Mouse (Mus musculus) heart, embryonic 15.5 days (tissue): ENCODE results near the gene Tmem107. TPM values are rescaled to one million over a fixed set of nuclear protein-coding genes. Genes with fewer than 3 reads are reported as not detected.

Experiments used
- ATAC-seq: fragments of 200-750 bp; cut with Nextera tagmentation; replicated peaks from 2 replicates; pipeline ENCODE4 v1.8.0; 2017; ENCODE audit warnings: low read depth, moderate TSS enrichment; ENCODE audit not compliant: insufficient number of reproducible peaks, insufficient read depth, low FRiP score
- H3K27ac ChIP-seq: fragments of 300-500 bp; sonication (generic); 2 replicates; pipeline ENCODE4 v1.5.1; 2015; ENCODE audit warnings: mild to moderate bottlenecking, inconsistent platforms
- H3K27me3 ChIP-seq: fragments of 300-500 bp; sonication (generic); 2 replicates; pipeline ENCODE4 v1.6.1; 2015; ENCODE audit warnings: inconsistent platforms
- H3K36me3 ChIP-seq: fragments of 300-500 bp; sonication (generic); 2 replicates; pipeline ENCODE4 v1.6.1; 2015; ENCODE audit warnings: mild to moderate bottlenecking, inconsistent platforms
- H3K4me1 ChIP-seq: fragments of 300-500 bp; sonication (generic); replicated peaks from 2 replicates; pipeline ENCODE4 v1.6.1; 2015; ENCODE audit warnings: inconsistent platforms
- H3K4me2 ChIP-seq: fragments of 300-500 bp; sonication (generic); 2 replicates; pipeline ENCODE4 v1.6.1; 2015; ENCODE audit warnings: inconsistent platforms, mild to moderate bottlenecking, moderate library complexity
- H3K4me3 ChIP-seq: fragments of 300-500 bp; sonication (generic); 2 replicates; pipeline ENCODE4 v1.5.1; 2015; ENCODE audit warnings: mild to moderate bottlenecking, inconsistent platforms
- H3K9ac ChIP-seq: fragments of 300-500 bp; sonication (generic); 2 replicates; pipeline ENCODE4 v1.6.1; 2015; ENCODE audit warnings: mild to moderate bottlenecking, inconsistent platforms
- H3K9me3 ChIP-seq: fragments of 300-500 bp; sonication (generic); replicated peaks from 2 replicates; pipeline ENCODE4 v1.6.1; 2016; ENCODE audit warnings: inconsistent platforms
- WGBS: fragments of 180-500 bp; shearing (Covaris S2); methylation state at CpG from one replicate; pipeline ENCODE4 v1.1.7; 2015; ENCODE audit warnings: mixed read lengths; 5-methylcytosine and 5-hydroxymethylcytosine counted together
- polyA plus RNA-seq: library from polyadenylated mRNA; unstranded; fragments of >200 nt; fragmentation: Nextera tagmentation; extraction: Ambion mirVana; gene quantifications from 2 replicates; pipeline ENCODE4 v1.2.1, GENCODE M21; 2015

Gene Tmem107
- polyA plus RNA-seq, 1 experiment from 2014 or later: 40.9 TPM

DNA sequence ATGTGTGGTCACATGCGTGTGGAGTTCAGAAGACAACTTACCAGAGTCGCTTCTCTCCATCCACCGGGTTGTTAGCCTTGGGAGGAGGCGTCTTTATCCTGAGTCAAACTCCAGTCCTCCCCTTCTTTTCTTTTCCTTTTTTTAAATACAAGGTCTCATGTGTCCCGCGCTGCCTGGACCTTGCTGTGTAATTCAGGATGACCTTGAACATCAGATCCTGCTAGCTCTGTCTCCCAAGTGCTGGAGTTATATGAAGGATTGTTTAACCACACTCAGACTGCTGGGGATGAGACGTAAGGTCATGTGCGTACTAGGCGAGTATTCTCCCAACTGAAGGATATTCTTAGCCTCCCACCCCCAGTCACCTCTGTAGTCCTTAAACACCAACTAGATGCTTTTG is 6.7 kb downstream of the Tmem107 start:
- Histone ChIP-seq H3K4me3 (no peak overlapping the region), H3K4me2 (no peak overlapping the region), H3K9me3 (no peaks in the 10 kb centered on the region), H3K9ac (no peak overlapping the region), H3K27ac (no peak overlapping the region), H3K4me1 (peaks cover 32% of the 10 kb centered on the region), H3K27me3 (no peaks in the 10 kb centered on the region), H3K36me3 (no peaks in the 10 kb centered on the region)
- no peak for ATAC-seq
- WGBS: 78% methylated on average over 9 of the region's 9 CpGs

DNA sequence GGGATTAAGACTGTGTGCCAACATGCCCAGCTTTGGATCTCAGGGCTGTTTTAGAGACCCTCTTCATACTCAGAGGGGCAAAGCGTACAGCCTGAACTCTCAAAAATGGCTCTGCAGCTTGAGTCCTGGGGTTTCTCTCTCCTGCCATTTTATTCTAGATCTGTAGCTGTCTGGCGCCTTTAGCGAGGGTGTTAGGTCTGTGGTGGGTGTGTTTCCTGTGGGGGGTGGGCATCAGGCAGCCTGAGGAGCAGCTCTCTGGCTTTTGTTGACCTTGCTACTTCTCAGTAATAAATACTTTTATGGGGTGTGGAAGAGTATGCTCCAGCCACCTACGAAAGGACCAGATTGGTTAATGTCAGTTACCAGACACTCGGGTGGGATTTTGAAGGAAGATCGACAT is 7.4 kb downstream of the Tmem107 start:
- no peaks in the 10 kb centered on the region for H3K9me3 ChIP-seq
- no peak overlapping the region for H3K4me3 ChIP-seq
- H3K4me1 ChIP-seq: peaks cover 28% of the 10 kb centered on the region
- WGBS: 79% methylated on average over 6 of the region's 6 CpGs
- H3K36me3 ChIP-seq: no peaks in the 10 kb centered on the region
- ATAC-seq: no peak
- H3K9ac ChIP-seq: no peak overlapping the region
- H3K4me2 ChIP-seq: no peak overlapping the region
- H3K27ac ChIP-seq: no peak overlapping the region
- no peaks in the 10 kb centered on the region for H3K27me3 ChIP-seq

DNA sequence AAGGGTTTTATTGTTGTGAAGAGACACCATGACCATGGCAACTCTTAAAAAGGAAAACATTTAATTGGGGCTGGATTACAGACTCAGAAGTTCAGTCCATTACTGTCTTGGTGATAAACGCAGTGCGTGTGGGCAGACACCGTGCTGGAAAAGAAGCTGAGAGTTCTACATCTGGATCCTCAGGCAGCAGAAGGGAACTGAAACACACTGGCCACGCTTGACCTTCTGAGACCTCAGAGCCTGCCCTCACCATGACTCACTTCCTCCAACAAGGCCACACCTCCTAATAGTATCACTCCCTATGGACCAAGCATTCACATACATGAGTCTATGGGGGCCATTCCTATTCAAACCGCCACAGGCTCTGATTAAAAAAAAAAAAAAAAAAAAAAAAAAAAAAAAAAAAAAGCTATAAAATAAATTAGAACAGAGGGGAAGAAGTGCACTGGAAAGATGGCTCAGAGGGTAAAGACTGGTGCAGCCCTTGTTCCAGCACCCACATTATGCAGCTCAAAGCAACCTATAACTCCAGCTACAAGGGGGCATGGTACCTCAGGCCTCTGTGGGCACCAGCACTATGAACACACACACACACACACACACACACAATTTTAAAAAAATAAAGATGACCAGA is 8.3 kb downstream of the Tmem107 start:
- H3K27ac ChIP-seq: 0 out of 2 replicates have a peak overlapping the region, but pooled peaks have one; percentile 26
- no peak for ATAC-seq
- WGBS: 69% methylated on average over 5 of the region's 5 CpGs

DNA sequence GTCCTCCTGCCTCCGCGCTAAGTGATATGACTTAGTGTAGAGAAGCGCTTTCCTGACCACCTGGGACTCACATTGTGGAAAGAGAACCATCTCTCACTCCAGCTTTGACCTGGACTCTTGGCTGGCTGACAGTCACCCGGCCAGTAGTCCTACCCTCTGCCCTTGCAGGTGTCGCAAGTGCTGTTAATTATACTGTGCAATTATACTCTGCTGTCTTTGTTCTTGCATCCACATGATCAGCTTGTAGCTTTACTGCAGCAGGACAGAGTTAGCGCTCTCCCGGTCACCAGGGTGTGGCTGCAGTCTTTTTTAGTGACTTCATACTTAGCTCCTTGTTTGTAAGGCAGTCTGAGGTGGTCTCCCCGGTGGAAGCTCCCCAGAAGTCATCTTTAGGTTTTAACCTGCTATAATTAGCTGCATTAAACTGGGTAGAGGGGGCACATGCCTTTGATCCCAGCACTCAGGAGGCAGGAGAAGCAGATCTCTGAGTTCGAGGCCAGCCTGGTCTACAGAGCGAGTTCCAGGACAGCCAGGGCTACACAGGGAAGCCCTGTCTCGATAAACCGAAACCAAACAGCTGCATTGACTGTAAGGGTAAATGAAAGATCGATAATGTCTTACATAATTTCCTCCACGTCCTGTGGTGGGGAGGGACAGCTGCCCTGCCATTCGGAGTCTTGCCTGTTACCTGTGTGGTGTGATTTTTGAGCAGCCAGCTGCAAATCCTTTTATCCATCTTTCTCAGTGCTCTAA is 9.7 kb downstream of the Tmem107 start:
- H3K27me3 ChIP-seq: no peaks in the 10 kb centered on the region
- no peaks in the 10 kb centered on the region for H3K9me3 ChIP-seq
- H3K36me3 ChIP-seq: no peaks in the 10 kb centered on the region
- no peak overlapping the region for H3K27ac ChIP-seq
- no peak overlapping the region for H3K4me3 ChIP-seq
- H3K4me1 ChIP-seq: peaks cover 12% of the 10 kb centered on the region; the same call in 1 of the 2 replicates
- ATAC-seq: no peak
- H3K9ac ChIP-seq: no peak overlapping the region
- H3K4me2 ChIP-seq: no peak overlapping the region
- 73% methylated on average over 15 of the region's 15 CpGs for WGBS

More for the DNA sequence above, 8.3 kb downstream of the Tmem107 start:
- no peaks in the 10 kb centered on the region for H3K36me3 ChIP-seq
- no peaks in the 10 kb centered on the region for H3K9me3 ChIP-seq
- H3K9ac ChIP-seq: no peak overlapping the region
- no peak overlapping the region for H3K4me2 ChIP-seq
- H3K4me3 ChIP-seq: no peak overlapping the region
- peaks cover 22% of the 10 kb centered on the region for H3K4me1 ChIP-seq
- no peaks in the 10 kb centered on the region for H3K27me3 ChIP-seq

DNA sequence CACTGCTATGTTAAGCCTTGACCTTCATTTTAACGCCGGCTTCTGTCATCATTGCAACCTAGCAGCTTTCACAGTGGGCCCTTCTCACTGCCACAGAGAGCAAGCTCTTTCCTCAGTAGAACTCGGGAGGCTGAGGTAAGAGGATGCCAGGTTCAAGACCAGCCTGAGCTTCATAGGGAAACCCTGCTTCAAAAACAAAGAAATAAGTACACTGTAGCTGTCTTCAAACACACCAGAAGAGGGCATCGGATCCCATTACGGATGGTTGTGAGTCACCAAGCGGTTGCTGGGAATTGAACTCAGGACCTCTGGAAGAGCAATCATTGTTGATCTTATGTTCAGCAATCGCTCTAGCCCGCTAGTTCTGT is 10.2 kb downstream of the Tmem107 start:
- WGBS: 86% methylated on average over 8 of the region's 8 CpGs
- no peak overlapping the region for H3K4me2 ChIP-seq
- H3K27ac ChIP-seq: no peak overlapping the region
- H3K4me1 ChIP-seq: peaks cover 12% of the 10 kb centered on the region; the same call in 1 of the 2 replicates
- no peaks in the 10 kb centered on the region for H3K27me3 ChIP-seq
- H3K9ac ChIP-seq: no peak overlapping the region
- H3K4me3 ChIP-seq: no peak overlapping the region
- H3K9me3 ChIP-seq: no peaks in the 10 kb centered on the region
- ATAC-seq: no peak
- no peaks in the 10 kb centered on the region for H3K36me3 ChIP-seq

DNA sequence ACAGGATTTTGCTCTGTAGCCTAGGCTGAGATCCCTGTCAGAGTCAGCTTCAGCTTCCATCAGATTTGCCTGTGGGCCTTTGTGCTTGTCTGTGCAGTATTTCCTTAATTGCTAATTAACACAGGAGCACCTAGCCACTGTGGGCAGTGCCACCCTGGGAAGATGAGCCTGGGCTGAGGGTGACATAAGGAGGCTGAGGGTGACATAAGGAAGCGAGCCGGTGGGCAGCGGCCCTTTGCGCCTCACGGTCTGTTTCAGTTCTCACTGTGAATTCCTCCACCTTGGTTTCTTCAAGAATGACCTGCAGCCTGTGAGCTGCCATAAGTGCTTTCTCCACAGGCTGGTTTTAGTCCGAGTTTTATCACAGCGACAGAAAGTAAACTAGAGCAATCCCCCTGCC is 11.0 kb downstream of the Tmem107 start:
- Histone ChIP-seq H3K4me1 (peaks cover 15% of the 10 kb centered on the region), H3K4me3 (no peak overlapping the region), H3K36me3 (no peaks in the 10 kb centered on the region), H3K27ac (no peak overlapping the region), H3K9ac (no peak overlapping the region), H3K27me3 (no peaks in the 10 kb centered on the region), H3K9me3 (no peaks in the 10 kb centered on the region), H3K4me2 (no peak overlapping the region)
- ATAC-seq: no peak
- 86% methylated on average over 7 of the region's 7 CpGs for WGBS

DNA sequence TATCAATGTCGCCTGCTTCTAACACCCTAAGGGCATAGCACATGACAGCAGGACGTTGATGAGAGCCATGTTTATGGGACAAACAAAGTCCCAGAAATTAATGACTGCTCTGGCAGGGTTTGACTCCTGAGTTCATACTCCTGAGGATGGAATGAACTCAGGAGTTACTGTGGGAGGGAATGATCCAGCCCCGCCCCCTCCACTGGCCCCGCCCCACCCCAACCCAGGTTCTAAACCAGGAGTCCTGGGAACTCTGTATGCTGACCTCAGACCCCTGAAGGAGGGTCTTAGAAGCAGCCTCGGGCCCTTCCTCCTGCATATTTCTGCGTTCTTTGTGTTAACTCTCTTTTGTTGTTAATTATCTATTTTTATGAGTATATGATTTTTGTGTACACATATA is 15.0 kb downstream of the Tmem107 start:
- ATAC-seq: no peak
- no peak overlapping the region for H3K9ac ChIP-seq
- H3K4me1 ChIP-seq: peaks cover 36% of the 10 kb centered on the region
- H3K9me3 ChIP-seq: no peaks in the 10 kb centered on the region
- no peak overlapping the region for H3K27ac ChIP-seq
- 74% methylated on average over 6 of the region's 6 CpGs for WGBS
- H3K4me2 ChIP-seq: no peak overlapping the region
- H3K36me3 ChIP-seq: peaks cover 8% of the 10 kb centered on the region
- no peak overlapping the region for H3K4me3 ChIP-seq
- H3K27me3 ChIP-seq: no peaks in the 10 kb centered on the region

DNA sequence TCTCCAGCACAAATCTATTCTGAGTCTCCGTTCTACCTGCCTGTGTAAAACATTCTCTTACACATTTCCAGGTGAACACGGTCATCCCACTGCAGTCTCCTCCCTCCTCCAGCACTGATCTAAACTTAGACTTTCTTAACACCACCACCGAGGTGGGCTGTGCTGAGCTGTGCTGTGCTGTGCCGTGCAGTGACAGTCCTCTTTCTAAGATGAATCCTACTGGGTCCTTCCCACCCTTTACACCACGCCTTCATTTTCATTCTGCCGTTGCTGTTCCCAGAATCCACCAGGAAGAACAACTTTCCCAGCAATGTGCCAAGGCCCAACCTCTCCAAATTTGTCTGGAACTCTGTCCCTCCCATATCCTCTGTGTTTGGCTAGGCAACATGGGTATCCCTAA is 15.8 kb downstream of the Tmem107 start:
- Histone ChIP-seq H3K9me3 (no peaks in the 10 kb centered on the region), H3K4me1 (peaks cover 38% of the 10 kb centered on the region), H3K27ac (peak overlapping the region; percentile 94), H3K9ac (no peak overlapping the region), H3K4me2 (no peak overlapping the region), H3K27me3 (no peaks in the 10 kb centered on the region), H3K36me3 (peaks cover 9% of the 10 kb centered on the region), H3K4me3 (no peak overlapping the region)
- 33% methylated on average over 6 of the region's 6 CpGs for WGBS
- no peak for ATAC-seq

DNA sequence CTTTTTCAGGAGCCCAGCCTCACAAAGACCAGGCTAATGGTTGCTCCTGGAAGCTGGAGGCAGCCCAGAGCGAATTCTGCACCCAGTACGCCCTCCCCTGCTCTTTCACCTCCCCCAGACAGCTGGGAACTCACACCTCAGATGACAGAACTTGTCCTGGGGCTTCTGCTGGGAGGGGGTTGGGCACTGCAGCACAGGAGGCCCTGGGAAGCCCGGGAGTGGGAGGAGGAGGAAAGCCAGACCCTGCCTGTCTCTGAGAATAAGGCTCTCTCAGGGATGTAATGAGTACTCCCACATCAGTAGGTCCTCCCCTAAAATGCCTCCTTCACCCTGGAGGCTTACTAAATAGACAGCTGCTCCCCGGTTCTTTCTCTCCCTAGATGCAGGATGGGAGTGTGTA is 16.5 kb downstream of the Tmem107 start:
- Histone ChIP-seq H3K27ac (peak overlapping the region; percentile 94), H3K9ac (no peak overlapping the region), H3K36me3 (peaks cover 16% of the 10 kb centered on the region), H3K9me3 (no peaks in the 10 kb centered on the region), H3K4me2 (no peak overlapping the region), H3K4me3 (no peak overlapping the region), H3K27me3 (no peaks in the 10 kb centered on the region), H3K4me1 (peaks cover 44% of the 10 kb centered on the region)
- 0 out of 2 replicates have a peak, but pooled peaks have one; percentile 15 for ATAC-seq
- 24% methylated on average over 4 of the region's 4 CpGs for WGBS

DNA sequence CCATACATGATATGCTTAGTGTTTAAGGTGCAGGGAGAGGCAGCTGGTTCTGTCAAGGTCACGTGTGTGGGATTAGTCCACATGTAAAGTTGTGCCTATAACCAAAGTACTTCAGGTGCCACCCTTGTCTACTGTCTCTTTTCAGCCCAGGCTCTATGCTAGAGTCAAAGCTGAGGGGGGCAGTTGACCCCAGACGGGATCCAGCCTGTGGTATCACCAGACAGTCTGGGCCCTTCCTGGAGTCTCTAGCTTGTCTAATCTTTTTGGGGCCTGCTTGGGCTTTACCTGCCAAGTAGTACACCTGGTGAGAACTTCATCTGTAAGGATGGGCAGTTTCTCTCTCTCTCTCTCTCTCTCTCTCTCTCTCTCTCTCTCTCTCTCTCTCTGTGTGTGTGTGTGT is 17.0 kb downstream of the Tmem107 start:
- Histone ChIP-seq H3K27me3 (no peaks in the 10 kb centered on the region), H3K9ac (no peak overlapping the region), H3K9me3 (no peaks in the 10 kb centered on the region), H3K36me3 (peaks cover 20% of the 10 kb centered on the region), H3K4me3 (peak overlapping the region; percentile 87), H3K4me1 (peaks cover 47% of the 10 kb centered on the region), H3K27ac (peak overlapping the region; percentile 94), H3K4me2 (peak overlapping the region; percentile 82; the same call in 1 of the 2 replicates)
- no peak for ATAC-seq
- 60% methylated on average over 2 of the region's 2 CpGs for WGBS

DNA sequence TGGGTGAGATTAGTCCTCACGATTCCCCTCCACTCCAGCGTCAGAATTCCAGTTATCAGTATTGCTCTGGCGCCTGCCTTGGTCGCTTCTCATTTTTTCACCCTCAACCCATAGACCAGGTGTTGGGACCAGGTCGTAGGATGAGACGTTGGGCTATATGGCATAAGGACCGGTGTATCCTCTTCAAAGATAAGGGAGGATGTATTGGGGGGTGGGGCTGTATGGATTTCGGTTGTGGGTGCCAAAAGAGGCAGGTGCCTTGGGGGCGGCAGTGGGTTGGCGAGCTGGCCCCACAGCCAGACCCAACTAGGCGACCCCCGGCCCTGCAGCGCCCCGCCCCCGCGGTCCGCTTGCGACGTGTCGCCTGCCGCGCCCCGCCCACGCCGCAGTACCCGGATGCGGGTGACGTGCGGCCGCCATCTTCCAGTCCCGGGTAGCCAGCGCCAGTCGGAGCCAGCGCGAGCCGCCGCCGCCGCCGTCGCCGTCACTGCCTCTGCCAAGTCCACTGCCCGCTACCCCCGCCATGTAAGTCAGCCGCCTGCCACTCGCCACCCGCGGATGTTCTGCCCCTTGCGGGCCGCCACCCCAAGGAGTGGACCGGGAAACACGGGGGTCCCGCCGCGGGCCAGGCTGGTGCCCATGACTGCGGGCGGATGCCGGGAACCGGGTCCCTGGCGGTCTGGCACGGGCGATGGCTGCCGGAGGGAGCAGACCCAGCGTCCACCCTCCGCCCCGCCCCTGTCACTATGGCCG is 17.7 kb downstream of the Tmem107 start, which contains the start of gene Vamp2:
Gene Vamp2, plus strand, starts transcription at position 388 of the 753 bp plus-strand sequence.
- Histone ChIP-seq H3K9ac (peak within 1 kb of the TSS; percentile 94), H3K9me3 (no peaks in the 10 kb centered on the region), H3K27me3 (no peaks in the 10 kb centered on the region), H3K4me1 (peaks cover 50% of the 10 kb centered on the region), H3K27ac (peak within 1 kb of the TSS; percentile 94), H3K36me3 (peaks cover 23% of the 10 kb centered on the region), H3K4me3 (peak within 1 kb of the TSS; percentile 87), H3K4me2 (peak within 1 kb of the TSS; percentile 82)
- WGBS: 1% methylated on average over 63 of the region's 67 CpGs
- peak; percentile 73 for ATAC-seq
